Mouse (Mus musculus) heart, adult 11 months (tissue): ENCODE data around the gene Arpc3.

Source experiments
- DNase-seq: peaks from one replicate; pipeline ENCODE4 v3.0.0; 2022

Arpc3 gene

GRCm38 (mm10) chr5:122444492-122444891 lies 52.8 kb downstream of the Arpc3 start:
- peak; percentile 91 for DNase-seq

- DNase-seq = peak; percentile 92
Observed at GRCm38 (mm10) chr5:122445051-122445610, 53.5 kb downstream of the Arpc3 start.

- DNase-seq = peak; percentile 95
Observed at GRCm38 (mm10) chr5:122447857-122448256, 56.2 kb downstream of the Arpc3 start.

- DNase-seq = no peak
Observed at GRCm38 (mm10) chr5:122448869-122449268, 57.2 kb downstream of the Arpc3 start.

- peak; percentile 92 for DNase-seq
Observed at GRCm38 (mm10) chr5:122449946-122450345, 58.3 kb downstream of the Arpc3 start.

GRCm38 (mm10) chr5:122450913-122451317 lies 59.2 kb downstream of the Arpc3 start:
- DNase-seq = peak; percentile 92

- DNase-seq = no peak
Observed at GRCm38 (mm10) chr5:122451324-122451723, 59.6 kb downstream of the Arpc3 start.

- DNase-seq = no peak
Observed at GRCm38 (mm10) chr5:122452194-122452593, 60.5 kb downstream of the Arpc3 start.

GRCm38 (mm10) chr5:122453188-122453587 lies 61.5 kb downstream of the Arpc3 start:
- DNase-seq = no peak

- DNase-seq = peak; percentile 87
Observed at GRCm38 (mm10) chr5:122454442-122454841, 62.8 kb downstream of the Arpc3 start.

- DNase-seq = peak; percentile 90
Observed at GRCm38 (mm10) chr5:122454883-122455282, 63.2 kb downstream of the Arpc3 start.

GRCm38 (mm10) chr5:122455584-122455983 lies 63.9 kb downstream of the Arpc3 start:
- peak; percentile 90 for DNase-seq

GRCm38 (mm10) chr5:122457054-122457453 lies 65.4 kb downstream of the Arpc3 start:
- peak; percentile 86 for DNase-seq

GRCm38 (mm10) chr5:122458066-122458465 lies 66.4 kb downstream of the Arpc3 start:
- DNase-seq = peak; percentile 89

GRCm38 (mm10) chr5:122459335-122459734 lies 67.7 kb downstream of the Arpc3 start:
- DNase-seq = no peak

GRCm38 (mm10) chr5:122460656-122461055 lies 69.0 kb downstream of the Arpc3 start:
- DNase-seq = peak; percentile 91

GRCm38 (mm10) chr5:122461431-122461830 lies 69.8 kb downstream of the Arpc3 start:
- peak; percentile 92 for DNase-seq
